Mouse (Mus musculus) forebrain, embryonic 12.5 days (tissue): ENCODE measurements around the gene Supt4a. TPM values are rescaled to one million over a fixed set of nuclear protein-coding genes. Genes with fewer than 3 reads are reported as not detected.

Experiments
- ATAC-seq: fragments of 200-750 bp; cut with Nextera tagmentation; 2 replicates; pipeline ENCODE4 v1.8.0; 2017; ENCODE audit warnings: moderate TSS enrichment; ENCODE audit not compliant: low FRiP score
- H3K27ac ChIP-seq: fragments of 300-500 bp; sonication (generic); 2 replicates; pipeline ENCODE4 v1.5.1; 2016; ENCODE audit warnings: mild to moderate bottlenecking
- H3K27me3 ChIP-seq: fragments of 300-500 bp; sonication (generic); 2 replicates; pipeline ENCODE4 v1.6.1; 2016; ENCODE audit warnings: mild to moderate bottlenecking
- H3K36me3 ChIP-seq: fragments of 300-500 bp; sonication (generic); replicated peaks from 2 replicates; pipeline ENCODE4 v1.6.1; 2016; ENCODE audit warnings: mild to moderate bottlenecking
- H3K4me1 ChIP-seq: fragments of 300-500 bp; sonication (generic); 2 replicates; pipeline ENCODE4 v1.6.1; 2016
- H3K4me2 ChIP-seq: fragments of 300-500 bp; sonication (generic); 2 replicates; pipeline ENCODE4 v1.6.1; 2016; ENCODE audit warnings: mild to moderate bottlenecking, moderate library complexity
- H3K4me3 ChIP-seq: fragments of 300-500 bp; sonication (generic); replicated peaks from 2 replicates; pipeline ENCODE4 v1.5.1; 2016; ENCODE audit warnings: mild to moderate bottlenecking
- H3K9ac ChIP-seq: fragments of 300-500 bp; sonication (generic); 2 replicates; pipeline ENCODE4 v1.6.1; 2016; ENCODE audit warnings: mild to moderate bottlenecking
- H3K9me3 ChIP-seq: fragments of 300-500 bp; sonication (generic); 2 replicates; pipeline ENCODE4 v1.6.1; 2016
- WGBS: fragments of 180-500 bp; shearing (Covaris S2); methylation state at CpG from one replicate; pipeline ENCODE4 v1.1.7; 2016; 5-methylcytosine and 5-hydroxymethylcytosine counted together
- polyA plus RNA-seq: library from polyadenylated mRNA; unstranded; fragments of >200 nt; fragmentation: Nextera tagmentation; extraction: Ambion mirVana; gene quantifications from 2 replicates; pipeline ENCODE4 v1.2.1, GENCODE M21; 2016

Supt4a gene
- polyA plus RNA-seq, 1 experiment from 2014 or later = 137 TPM

GRCm38 (mm10) chr11:87709513-87710261, 27.7 kb upstream of the Supt4a start:
- Histone ChIP-seq H3K27ac (no peak overlapping the region), H3K9ac (0 out of 2 replicates have a peak overlapping the region, but pooled peaks have one; percentile 9), H3K4me3 (peak overlapping the region; percentile 3; the same call in 1 of the 2 replicates)

DNA sequence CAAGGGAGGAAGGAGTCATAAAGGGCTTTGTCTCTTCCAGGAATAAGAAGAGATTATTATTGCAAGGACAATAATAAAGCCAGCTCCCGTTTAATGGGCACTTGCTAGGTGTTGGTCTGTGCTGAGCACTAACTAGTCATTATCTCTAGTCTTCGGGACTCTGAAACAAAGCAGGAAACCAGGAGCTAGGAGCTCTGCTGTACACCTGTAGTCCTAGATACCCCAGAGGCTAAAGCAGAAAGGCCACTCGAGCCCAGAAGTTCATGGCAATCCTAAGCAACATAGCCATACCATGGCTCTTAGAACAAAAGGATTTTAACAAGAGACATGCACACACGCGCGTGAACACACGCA, 27.1 kb upstream of the Supt4a start:
- peaks cover 37% of the 10 kb centered on the region for H3K27me3 ChIP-seq
- ATAC-seq = no peak
- peak overlapping the region; percentile 39 for H3K4me2 ChIP-seq
- no peaks in the 10 kb centered on the region for H3K9me3 ChIP-seq
- H3K4me1 ChIP-seq = peaks cover 18% of the 10 kb centered on the region
- H3K36me3 ChIP-seq = no peaks in the 10 kb centered on the region
- H3K27ac ChIP-seq = no peak overlapping the region
- WGBS = 50% methylated on average over 7 of the region's 7 CpGs
- H3K9ac ChIP-seq = 0 out of 2 replicates have a peak overlapping the region, but pooled peaks have one; percentile 9
- H3K4me3 ChIP-seq = 0 out of 2 replicates have a peak overlapping the region, but pooled peaks have one; percentile 3

More at GRCm38 (mm10) chr11:87709513-87710261, 27.7 kb upstream of the Supt4a start:
- no peak for ATAC-seq
- 10% methylated on average over 21 of the region's 21 CpGs for WGBS
- peaks cover 20% of the 10 kb centered on the region for H3K4me1 ChIP-seq
- H3K4me2 ChIP-seq = peak overlapping the region; percentile 39
- H3K27me3 ChIP-seq = peaks cover 37% of the 10 kb centered on the region
- H3K36me3 ChIP-seq = no peaks in the 10 kb centered on the region
- H3K9me3 ChIP-seq = no peaks in the 10 kb centered on the region

GRCm38 (mm10) chr11:87712188-87712587, 25.2 kb upstream of the Supt4a start:
- no peak overlapping the region for H3K4me2 ChIP-seq
- WGBS = 85% methylated on average over 4 of the region's 4 CpGs
- H3K9me3 ChIP-seq = no peaks in the 10 kb centered on the region
- no peak overlapping the region for H3K4me3 ChIP-seq
- no peaks in the 10 kb centered on the region for H3K36me3 ChIP-seq
- H3K9ac ChIP-seq = no peak overlapping the region
- ATAC-seq = no peak
- peaks cover 18% of the 10 kb centered on the region for H3K4me1 ChIP-seq
- H3K27ac ChIP-seq = no peak overlapping the region
- H3K27me3 ChIP-seq = peaks cover 37% of the 10 kb centered on the region

DNA sequence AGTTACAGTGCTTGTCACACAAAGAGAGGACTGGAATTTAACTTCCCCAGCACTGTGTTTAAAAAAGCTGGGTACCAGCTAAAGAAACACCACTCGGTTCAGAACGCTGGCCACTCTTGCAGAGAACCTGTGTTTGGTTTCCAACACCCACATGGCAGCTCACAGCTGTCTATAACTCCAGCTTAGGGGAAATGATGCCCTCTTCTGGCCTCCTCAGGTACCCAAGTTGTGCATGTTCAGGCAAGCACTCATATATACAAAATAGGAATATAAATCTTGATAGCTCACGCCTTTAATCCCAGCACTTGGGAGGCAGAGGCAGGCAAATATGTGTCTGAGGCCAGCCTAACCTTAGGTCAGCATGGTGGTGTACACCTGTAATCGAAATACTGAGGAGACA, 21.4 kb upstream of the Supt4a start:
- Histone ChIP-seq H3K36me3 (no peaks in the 10 kb centered on the region), H3K9ac (no peak overlapping the region), H3K4me3 (no peak overlapping the region), H3K27ac (no peak overlapping the region), H3K9me3 (no peaks in the 10 kb centered on the region), H3K27me3 (peaks cover 11% of the 10 kb centered on the region; the same call in 1 of the 2 replicates), H3K4me1 (peaks cover 6% of the 10 kb centered on the region), H3K4me2 (no peak overlapping the region)
- ATAC-seq = no peak
- WGBS = 81% methylated on average over 4 of the region's 4 CpGs

DNA sequence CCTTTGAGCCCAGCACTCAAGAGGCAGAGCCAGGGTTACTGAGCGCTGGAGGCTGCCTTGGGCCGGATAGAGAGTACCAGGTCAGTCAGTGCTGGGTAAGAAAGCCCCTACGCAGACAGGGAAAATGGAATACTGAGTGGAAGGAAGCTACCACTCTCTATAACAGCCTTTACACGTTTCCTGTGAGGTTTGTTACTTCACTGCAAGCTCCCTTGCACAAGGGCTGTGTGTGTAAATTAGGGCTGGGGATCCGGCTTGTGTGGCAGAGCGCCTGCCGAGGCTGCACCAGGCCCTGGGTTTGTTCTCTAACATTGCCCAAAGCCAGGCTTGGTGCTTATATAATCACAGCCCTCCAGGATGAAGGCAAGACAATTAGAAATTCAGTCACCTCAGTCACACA, 17.8 kb upstream of the Supt4a start:
- Histone ChIP-seq H3K27ac (no peak overlapping the region), H3K4me3 (no peak overlapping the region), H3K9ac (no peak overlapping the region), H3K4me2 (no peak overlapping the region), H3K27me3 (no peaks in the 10 kb centered on the region), H3K4me1 (peaks cover 6% of the 10 kb centered on the region), H3K9me3 (no peaks in the 10 kb centered on the region), H3K36me3 (no peaks in the 10 kb centered on the region)
- 68% methylated on average over 7 of the region's 7 CpGs for WGBS
- ATAC-seq = no peak

DNA sequence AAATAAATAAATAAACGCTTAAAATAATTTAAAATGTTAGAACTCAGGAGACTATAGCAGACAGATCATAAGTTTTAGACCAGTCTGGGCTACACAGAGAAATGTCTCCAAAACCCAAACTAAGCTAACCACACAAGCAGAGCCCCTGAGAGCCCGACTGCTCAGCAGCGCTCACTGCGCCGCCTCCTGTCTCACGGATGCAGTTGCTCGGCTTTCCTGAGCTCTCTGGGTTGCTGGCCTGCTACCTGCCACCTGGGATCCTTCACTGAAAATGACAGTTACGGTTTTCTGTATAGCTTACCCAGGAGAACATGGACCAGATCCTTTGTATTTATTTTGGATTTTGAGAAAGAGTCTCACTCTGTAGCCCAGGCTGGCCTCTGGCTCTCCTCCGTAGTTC, 17.0 kb upstream of the Supt4a start:
- H3K4me2 ChIP-seq = no peak overlapping the region
- H3K27ac ChIP-seq = no peak overlapping the region
- H3K36me3 ChIP-seq = no peaks in the 10 kb centered on the region
- ATAC-seq = no peak
- H3K9ac ChIP-seq = no peak overlapping the region
- no peaks in the 10 kb centered on the region for H3K9me3 ChIP-seq
- no peak overlapping the region for H3K4me3 ChIP-seq
- 46% methylated on average over 9 of the region's 9 CpGs for WGBS
- no peaks in the 10 kb centered on the region for H3K27me3 ChIP-seq
- peaks cover 9% of the 10 kb centered on the region for H3K4me1 ChIP-seq

DNA sequence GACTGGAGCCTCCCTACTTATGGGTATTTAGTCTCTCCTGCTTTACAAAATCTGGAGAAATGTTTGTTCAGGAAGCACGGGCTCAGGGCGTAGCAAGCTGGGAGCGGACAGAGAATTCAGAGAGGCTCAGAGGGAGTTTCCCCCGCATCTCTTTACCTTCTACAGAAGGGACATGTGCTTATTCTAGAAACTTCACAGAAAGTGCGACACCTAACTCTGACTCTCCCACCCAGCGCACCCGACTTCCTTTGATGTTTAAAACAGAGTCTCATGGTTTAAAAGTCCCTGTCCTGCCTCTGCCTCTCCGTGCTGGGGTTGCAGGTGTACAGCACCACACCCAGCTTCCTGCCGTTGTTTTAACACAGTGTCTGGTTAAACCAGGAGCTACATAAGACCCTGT, 16.5 kb upstream of the Supt4a start:
- 81% methylated on average over 9 of the region's 9 CpGs for WGBS
- H3K4me2 ChIP-seq = no peak overlapping the region
- no peak overlapping the region for H3K9ac ChIP-seq

DNA sequence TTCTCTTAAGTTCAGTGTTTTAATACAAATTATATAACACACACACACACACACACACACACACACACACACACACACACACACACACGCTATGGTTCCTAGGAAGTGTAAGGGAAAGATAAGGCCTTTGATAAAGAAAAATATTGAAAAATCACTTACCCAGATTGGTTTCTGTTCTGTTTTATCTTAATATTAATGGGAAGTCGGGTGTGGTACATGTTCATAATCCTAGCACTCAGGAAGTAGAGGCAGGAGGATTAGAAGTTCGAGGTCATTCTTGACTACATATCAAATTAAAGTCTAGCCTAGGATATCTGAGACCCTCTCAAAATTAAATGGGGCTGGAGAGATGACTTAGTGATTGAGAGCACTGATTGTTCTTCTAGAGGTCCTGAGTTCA, 15.2 kb upstream of the Supt4a start:
- Histone ChIP-seq H3K9me3 (no peaks in the 10 kb centered on the region), H3K4me3 (no peak overlapping the region), H3K4me2 (no peak overlapping the region), H3K9ac (no peak overlapping the region), H3K36me3 (no peaks in the 10 kb centered on the region), H3K4me1 (peaks cover 25% of the 10 kb centered on the region), H3K27ac (no peak overlapping the region), H3K27me3 (peaks cover 1% of the 10 kb centered on the region; the same call in 1 of the 2 replicates)
- WGBS = 83% methylated on average over 3 of the region's 3 CpGs
- no peak for ATAC-seq

More for the DNA sequence above, 16.5 kb upstream of the Supt4a start:
- no peak overlapping the region for H3K27ac ChIP-seq
- H3K27me3 ChIP-seq = no peaks in the 10 kb centered on the region
- peaks cover 14% of the 10 kb centered on the region for H3K4me1 ChIP-seq
- H3K4me3 ChIP-seq = no peak overlapping the region
- no peaks in the 10 kb centered on the region for H3K9me3 ChIP-seq
- ATAC-seq = no peak
- no peaks in the 10 kb centered on the region for H3K36me3 ChIP-seq

GRCm38 (mm10) chr11:87722891-87723290, 14.5 kb upstream of the Supt4a start:
- H3K9ac ChIP-seq = no peak overlapping the region
- peaks cover 7% of the 10 kb centered on the region; the same call in 1 of the 2 replicates for H3K27me3 ChIP-seq
- no peaks in the 10 kb centered on the region for H3K9me3 ChIP-seq
- no peak overlapping the region for H3K4me2 ChIP-seq
- peaks cover 25% of the 10 kb centered on the region for H3K4me1 ChIP-seq
- 86% methylated on average over 4 of the region's 4 CpGs for WGBS
- no peak for ATAC-seq
- no peaks in the 10 kb centered on the region for H3K36me3 ChIP-seq
- no peak overlapping the region for H3K4me3 ChIP-seq
- no peak overlapping the region for H3K27ac ChIP-seq

DNA sequence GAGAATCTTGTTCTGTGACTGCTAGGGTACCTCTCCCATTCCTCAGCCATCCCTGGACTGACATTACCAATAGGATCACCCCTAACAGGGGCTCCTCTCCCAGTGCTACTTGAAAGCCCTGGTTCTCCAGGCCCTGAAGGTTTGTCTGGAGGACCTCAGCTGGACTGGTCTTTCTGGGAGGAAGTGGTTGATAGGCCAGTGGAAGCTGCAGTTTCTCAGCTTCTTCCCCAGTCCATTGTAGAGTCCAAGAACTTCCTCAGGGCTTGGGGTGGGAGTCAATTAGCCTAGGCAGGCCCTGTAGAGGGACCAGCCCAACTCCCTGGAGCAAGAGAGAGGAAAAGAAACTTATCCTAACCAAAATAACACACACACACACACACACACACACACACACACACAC, 11.8 kb upstream of the Supt4a start:
- H3K4me3 ChIP-seq = no peak overlapping the region
- ATAC-seq = no peak
- peak overlapping the region; percentile 68 for H3K27ac ChIP-seq
- H3K9ac ChIP-seq = 0 out of 2 replicates have a peak overlapping the region, but pooled peaks have one; percentile 38
- H3K4me2 ChIP-seq = peak overlapping the region; percentile 15; the same call in 1 of the 2 replicates
- H3K27me3 ChIP-seq = peaks cover 7% of the 10 kb centered on the region; the same call in 1 of the 2 replicates
- H3K4me1 ChIP-seq = peaks cover 19% of the 10 kb centered on the region
- no peaks in the 10 kb centered on the region for H3K9me3 ChIP-seq
- no peaks in the 10 kb centered on the region for H3K36me3 ChIP-seq

DNA sequence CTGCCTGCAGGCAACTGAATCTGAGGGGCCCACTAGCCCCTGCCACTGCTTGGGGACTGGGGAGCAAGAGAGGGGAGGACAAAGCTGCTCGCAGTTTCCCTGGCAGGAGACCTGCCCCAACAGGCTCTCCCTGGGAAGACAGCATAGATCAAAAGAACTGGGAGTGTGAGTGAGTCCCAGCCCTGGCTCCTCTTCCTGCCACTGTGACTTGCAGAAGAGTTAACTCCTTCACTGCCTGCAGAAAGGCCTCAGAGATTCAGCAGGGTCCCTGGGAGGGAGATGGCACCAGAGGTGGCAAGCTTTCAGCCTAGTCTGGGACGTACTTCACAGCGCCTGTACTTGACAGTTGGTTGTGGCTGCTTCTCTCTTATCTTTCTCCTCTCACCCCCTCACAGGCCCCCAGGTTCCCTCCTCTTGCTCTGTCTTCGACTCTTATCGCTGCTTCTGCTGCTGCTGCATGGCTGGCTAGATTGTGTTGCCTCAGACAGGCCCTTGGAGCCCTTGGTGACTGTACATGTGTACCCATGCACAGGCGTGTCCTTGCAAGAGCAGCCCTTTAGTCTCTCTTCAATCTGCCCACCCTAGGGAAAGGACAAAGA, 11.3 kb upstream of the Supt4a start:
- 28% methylated on average over 6 of the region's 6 CpGs for WGBS
- H3K4me3 ChIP-seq = no peak overlapping the region
- H3K4me1 ChIP-seq = peaks cover 19% of the 10 kb centered on the region
- H3K9me3 ChIP-seq = no peaks in the 10 kb centered on the region
- H3K27ac ChIP-seq = peak overlapping the region; percentile 68
- 0 out of 2 replicates have a peak overlapping the region, but pooled peaks have one; percentile 38 for H3K9ac ChIP-seq
- peak overlapping the region; percentile 15; the same call in 1 of the 2 replicates for H3K4me2 ChIP-seq
- no peaks in the 10 kb centered on the region for H3K36me3 ChIP-seq
- ATAC-seq = no peak
- peaks cover 7% of the 10 kb centered on the region; the same call in 1 of the 2 replicates for H3K27me3 ChIP-seq

DNA sequence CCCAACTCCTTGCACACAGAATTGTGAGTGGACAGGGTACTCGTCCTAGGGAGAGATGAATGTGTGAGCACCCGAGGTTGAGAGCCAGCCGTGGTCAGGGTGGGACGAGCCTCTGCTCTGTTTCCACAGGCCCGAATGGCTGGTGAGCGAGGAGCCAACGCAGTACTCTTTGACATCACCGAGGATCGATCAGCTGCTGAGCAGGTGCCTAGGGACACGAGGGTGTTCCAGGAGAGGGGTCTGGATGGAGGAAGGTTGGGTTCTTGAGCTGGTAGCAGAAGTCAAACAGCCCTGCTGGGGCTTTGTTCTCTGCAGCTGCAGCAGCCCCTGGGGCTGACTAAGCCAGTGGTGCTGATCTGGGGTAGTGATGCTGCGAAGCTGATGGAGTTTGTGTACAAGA, 10.3 kb upstream of the Supt4a start:
- H3K4me2 ChIP-seq = no peak overlapping the region
- no peak overlapping the region for H3K27ac ChIP-seq
- peaks cover 19% of the 10 kb centered on the region for H3K4me1 ChIP-seq
- ATAC-seq = no peak
- H3K36me3 ChIP-seq = no peaks in the 10 kb centered on the region
- no peaks in the 10 kb centered on the region for H3K9me3 ChIP-seq
- no peak overlapping the region for H3K9ac ChIP-seq
- H3K27me3 ChIP-seq = peaks cover 11% of the 10 kb centered on the region; the same call in 1 of the 2 replicates
- H3K4me3 ChIP-seq = no peak overlapping the region
- WGBS = 56% methylated on average over 11 of the region's 11 CpGs
